Mouse (Mus musculus): Measurements from ENCODE around the gene Aasdhppt. TPM values are rescaled to one million over a fixed set of nuclear protein-coding genes. Genes with fewer than 3 reads are reported as not detected.
A peak's percentile ranks its signal among the peaks of the same experiment; 100 is the strongest.

Aasdhppt gene
- polyA plus RNA-seq, 1 experiment from 2014 or later: 27.3 TPM

- Histone ChIP-seq H3K9me3 (replicated peaks) (no peaks in the 10 kb centered on the region), H3K27ac (no peak overlapping the region), H3K4me2 (no peak overlapping the region), H3K36me3 (no peaks in the 10 kb centered on the region), H3K4me3 (no peak overlapping the region), H3K4me1 (no peaks in the 10 kb centered on the region), H3K27me3 (replicated peaks) (no peaks in the 10 kb centered on the region), H3K9ac (no peak overlapping the region)
- ATAC-seq: no peak
- WGBS (ENCODE audit: insufficient replicate concordance): 83% methylated on average over 3 of the region's 3 CpGs
Measured at GRCm38 (mm10) chr9:4266881-4267280, 42.4 kb downstream of the Aasdhppt start.

- H3K4me3 ChIP-seq: peak overlapping the region; percentile 31
Measured at GRCm38 (mm10) chr9:4260746-4261090, 48.6 kb downstream of the Aasdhppt start.

DNA sequence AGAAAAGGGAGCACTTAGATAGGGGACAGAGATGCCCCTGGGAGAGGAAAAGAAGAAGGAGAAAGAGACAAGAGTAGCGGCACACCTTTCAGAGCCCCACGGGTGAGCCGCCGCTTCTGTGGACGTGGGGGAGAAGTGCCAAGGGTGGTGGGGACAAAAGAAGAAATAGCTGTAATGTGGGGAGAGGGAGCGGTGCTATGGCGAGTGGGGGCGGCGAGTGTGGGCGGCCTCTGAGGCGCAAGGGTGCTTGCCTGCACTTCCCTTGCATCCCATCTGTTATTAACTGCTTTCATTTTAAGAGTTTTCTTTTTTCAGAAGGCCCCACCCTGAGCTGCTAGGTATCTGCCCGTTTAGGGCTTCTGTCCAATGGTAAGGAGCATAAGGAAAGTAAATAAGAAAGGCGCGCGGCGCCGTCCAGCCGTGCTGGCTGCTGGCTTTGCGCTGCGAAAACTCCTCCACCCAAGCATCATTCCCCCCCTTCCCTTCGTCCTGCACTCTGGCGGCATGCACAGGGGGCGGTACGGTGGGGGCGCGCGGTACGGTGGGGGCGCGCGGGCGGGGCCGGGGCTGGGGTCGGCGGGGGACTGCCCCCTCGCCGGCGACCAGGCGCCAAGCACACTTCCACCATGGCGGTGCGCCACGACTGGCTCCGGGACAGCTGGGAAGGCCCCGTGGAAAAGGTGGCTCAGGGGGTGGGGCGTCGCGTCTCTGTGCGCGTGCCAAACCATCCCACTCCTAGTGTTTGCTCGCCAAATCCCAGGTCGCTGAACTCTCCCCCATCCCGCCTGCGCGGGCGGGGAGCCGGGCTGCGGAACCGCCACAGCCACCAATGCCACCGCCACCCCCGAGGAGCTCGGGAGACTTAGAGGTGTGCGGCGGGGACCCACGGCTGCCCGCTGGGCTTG lies 49.2 kb downstream of the Aasdhppt start:
- H3K9me3 ChIP-seq (replicated peaks): peaks cover 20% of the 10 kb centered on the region
- H3K27me3 ChIP-seq (replicated peaks): no peaks in the 10 kb centered on the region
- peak overlapping the region; percentile 31 for H3K4me3 ChIP-seq
- 46% methylated on average over 65 of the region's 65 CpGs for WGBS (ENCODE audit: insufficient replicate concordance)
- no peaks in the 10 kb centered on the region for H3K36me3 ChIP-seq
- no peaks in the 10 kb centered on the region for H3K4me1 ChIP-seq
- ATAC-seq: no peak
- H3K9ac ChIP-seq: no peak overlapping the region
- peak overlapping the region; percentile 1; the same call in 1 of the 2 replicates for H3K4me2 ChIP-seq
- no peak overlapping the region for H3K27ac ChIP-seq

More at GRCm38 (mm10) chr9:4260746-4261090, 48.6 kb downstream of the Aasdhppt start:
- Histone ChIP-seq H3K9ac (no peak overlapping the region), H3K27me3 (replicated peaks) (no peaks in the 10 kb centered on the region), H3K36me3 (no peaks in the 10 kb centered on the region), H3K9me3 (replicated peaks) (peaks cover 20% of the 10 kb centered on the region), H3K4me1 (no peaks in the 10 kb centered on the region), H3K27ac (no peak overlapping the region), H3K4me2 (peak overlapping the region; percentile 1; the same call in 1 of the 2 replicates)
- WGBS (ENCODE audit: insufficient replicate concordance): 47% methylated on average over 12 of the region's 12 CpGs
- ATAC-seq: no peak

DNA sequence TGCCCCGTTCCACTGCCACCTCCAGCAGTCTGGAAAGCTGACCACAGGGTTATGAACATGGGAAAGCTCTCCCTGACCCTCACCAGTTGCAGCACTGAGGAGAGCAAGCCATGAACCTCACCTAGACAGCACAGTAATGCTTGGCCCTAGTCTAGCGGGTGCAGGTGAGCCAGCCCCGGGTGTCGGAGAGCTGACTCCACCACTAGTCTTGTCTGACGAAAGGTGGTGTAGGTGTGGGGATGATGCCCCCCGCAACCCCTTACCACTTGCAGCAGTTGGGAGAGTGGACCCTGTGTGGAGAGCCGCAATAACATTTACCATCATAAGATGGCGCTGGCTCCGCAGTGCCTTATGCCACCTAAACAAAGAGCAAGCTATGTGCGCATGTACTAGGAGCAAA lies 50.2 kb downstream of the Aasdhppt start:
- Histone ChIP-seq H3K9me3 (replicated peaks) (peaks cover 20% of the 10 kb centered on the region), H3K9ac (no peak overlapping the region), H3K27me3 (replicated peaks) (no peaks in the 10 kb centered on the region), H3K4me2 (no peak overlapping the region), H3K27ac (no peak overlapping the region), H3K36me3 (no peaks in the 10 kb centered on the region), H3K4me3 (no peak overlapping the region), H3K4me1 (no peaks in the 10 kb centered on the region)
- no peak for ATAC-seq
- 73% methylated on average over 10 of the region's 10 CpGs for WGBS (ENCODE audit: insufficient replicate concordance)

Small RNA genes lying within 50 kb of the gene (microRNA-seq; reads per million reads assigned to microRNA genes)
- gene Gm22195: not detected

Other genes starting within 250 kb of the Aasdhppt start
- gene Kbtbd3, start 362 bp upstream of the Aasdhppt start, polyA plus RNA-seq (2016; fragmentation: Nextera tagmentation; extraction: Ambion mirVana): 3.2 and 4.3 TPM in 2 replicates
- 13.6 TPM in 2 replicates for gene Msantd4, start 67.1 kb upstream of the Aasdhppt start, polyA plus RNA-seq (2016; fragmentation: Nextera tagmentation; extraction: Ambion mirVana)